Mouse (Mus musculus): ENCODE data around the gene Edem3.

GRCm38 (mm10) chr1:151786406-151786805 is 31.2 kb downstream of the Edem3 start:
- TF ChIP-seq CTCF (IDR thresholded peaks at IDR 0.05; ENCODE audit: low read depth) (no peak), EP300 (IDR thresholded peaks at IDR 0.05; ENCODE audit: low read depth) (no peak)

All from heart, postnatal 0 days (tissue).